Mouse (Mus musculus) lung, postnatal 4 days (tissue): ENCODE measurements at regions not wholly inside any gene's neighbourhood (a gene's known extent, or its start where the extent isn't known, plus 50 kb on each side); places are given as distances from the start of the nearest gene placed in this dataset.

Experiments
- DNase-seq, 2 experiments: peaks; one replicate each; pipeline ENCODE4 v3.0.0; 2021

DNA sequence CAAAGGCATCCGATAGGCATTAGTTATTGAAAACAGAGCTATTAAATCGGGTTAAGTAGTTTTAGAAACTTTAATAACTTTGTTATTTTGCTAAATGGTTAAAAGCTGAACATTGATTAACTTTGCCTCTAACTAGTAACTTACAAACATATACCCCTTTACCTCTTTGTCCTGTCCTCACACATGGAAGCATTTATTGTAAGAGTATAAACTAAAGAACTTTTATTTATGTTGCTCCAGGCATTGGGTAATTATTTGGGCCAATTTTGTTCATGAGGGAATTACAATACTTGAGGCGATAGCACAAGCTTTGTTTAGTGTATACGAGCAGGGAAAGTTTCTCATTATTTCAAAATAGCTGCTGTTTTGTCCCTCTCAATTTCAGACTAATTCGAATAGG is 328.4 kb upstream of the Gm9008 start:
- no peak for DNase-seq

- no peak for DNase-seq
These were observed 305.4 kb upstream of the Gm9008 start for GRCm38 (mm10) chr6:76802969-76803368.

- DNase-seq = no peak
These were observed 282.6 kb upstream of the Gm9008 start for GRCm38 (mm10) chr6:76780168-76780567.

- DNase-seq = no peak
These were observed 280.6 kb upstream of the Gm9008 start for GRCm38 (mm10) chr6:76778201-76778600.

- no peak for DNase-seq
These were observed 279.5 kb upstream of the Gm9008 start for GRCm38 (mm10) chr6:76777080-76777479.

DNA sequence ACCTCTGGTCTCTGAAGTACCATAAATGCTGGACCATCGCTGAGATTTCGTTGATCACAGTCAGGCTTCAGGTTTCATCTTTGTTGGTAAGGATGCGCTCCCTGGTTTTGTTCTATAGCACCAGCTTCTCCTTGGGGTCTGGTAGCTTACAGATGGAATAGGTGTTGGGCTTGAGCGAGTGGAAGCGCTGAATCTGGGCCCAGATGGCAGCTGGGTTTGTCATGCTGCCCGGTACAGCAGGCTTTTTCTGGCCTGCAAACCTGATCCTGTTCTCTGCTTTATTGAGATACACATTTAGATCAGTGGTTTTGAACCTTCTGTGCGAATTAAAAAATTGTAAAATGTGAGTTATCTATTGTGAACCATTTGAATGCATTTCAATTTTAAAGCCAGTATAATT is 266.3 kb upstream of the Gm9008 start:
- DNase-seq = no peak

- peak in 1 of 2 experiments; percentile 28 for DNase-seq
These were observed 257.3 kb upstream of the Gm9008 start for GRCm38 (mm10) chr6:76754867-76755266.
